ENCODE assay signal across 21 mouse cellular contexts in the genomic region with DNA sequence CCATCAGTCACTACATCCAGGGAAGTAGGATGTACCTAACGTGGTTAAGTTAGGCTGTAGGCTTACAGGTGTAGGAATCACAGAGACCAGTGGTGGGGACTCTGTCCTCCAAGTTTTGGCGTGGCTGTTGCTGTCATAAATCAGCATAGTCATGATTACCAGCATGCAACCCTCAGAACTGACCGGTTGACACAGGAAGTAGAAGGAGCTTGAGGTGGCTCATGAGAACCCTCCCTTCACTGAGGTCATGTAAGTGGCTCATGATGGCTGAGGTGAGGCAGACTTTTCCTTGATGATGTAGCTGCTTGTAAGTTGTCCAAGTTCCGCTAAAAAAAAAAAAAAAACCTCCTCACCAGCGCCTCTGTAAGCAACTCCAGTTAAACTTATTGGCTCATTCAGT. TPM values are rescaled to one million over a fixed set of nuclear protein-coding genes. Genes with fewer than 3 reads are reported as not detected.
DNase-seq lines count a peak whose midpoint lies in the region; ATAC-seq and TF ChIP-seq lines count a peak whose summit lies in the region.
"Had no signal": no experiment of that assay in that cellular context is flagged by ENCODE, and none has a peak within 500 bp of the region (broad histone marks: within the 10 kb centered on the region; RNA-seq: fewer than 3 reads in every experiment).

No protein-coding gene starts in this region.

- peak; percentile 43 for ATAC-seq in megakaryocyte, adult 5-6 weeks (ENCODE audit: poor library complexity, severe bottlenecking)
- ATAC-seq in megakaryocyte progenitor cell, adult 5-6 weeks (replicated peaks; ENCODE audit: poor library complexity) = no peak
- ATAC-seq: forebrain, embryonic 13.5 days; intestine, embryonic 15.5 days had no signal

- TF ChIP-seq CTCF in gastrocnemius, adult 2 months (IDR thresholded peaks at IDR 0.05) = no peak

- intact Hi-C loops in gastrocnemius, adult 2 months (cut with DNase I) = no loop called here

- no peak for DNase-seq in gastrocnemius, adult 2 months
- DNase-seq in gastrocnemius, postnatal 25 days = no peak
- DNase-seq in urinary bladder, adult 2 months (ENCODE audit: low spot score) = peak; percentile 14
- no peak for DNase-seq in urinary bladder, postnatal 10 days (ENCODE audit: low spot score)
- no peak for DNase-seq in embryo, embryonic 11 days
- DNase-seq: adrenal gland, postnatal 36 days; cerebellum, adult 2 months; cerebellum, postnatal 36 days; gastrocnemius, postnatal 10 days; kidney, postnatal 4 days; right cerebral cortex, postnatal 14 days had no signal

- no peak overlapping the region for H3K4me3 ChIP-seq in gastrocnemius, adult 2 months
- H3K4me3 ChIP-seq: embryonic facial prominence, embryonic 10.5 days; forebrain, embryonic 13.5 days; heart, embryonic 15.5 days; intestine, embryonic 15.5 days; midbrain, embryonic 12.5 days; stomach, embryonic 15.5 days had no signal

- 0 out of 2 replicates have a peak overlapping the region, but pooled peaks have one; percentile 0 for H3K27ac ChIP-seq in gastrocnemius, adult 2 months
- H3K27ac ChIP-seq: forebrain, embryonic 13.5 days; heart, embryonic 15.5 days; intestine, embryonic 15.5 days; liver, embryonic 14.5 days; macrophage; midbrain, embryonic 12.5 days; stomach, embryonic 15.5 days had no signal

RNA-seq across cellular contexts. Expression of gene Ppp2r5a, which starts 14.0 kb away (rescaled TPM):
- 10 to 100 TPM; 65.0 to 80.1 TPM for total RNA-seq in gastrocnemius, adult 2 months (2021)
- total RNA-seq in gastrocnemius, postnatal 25 days (2021) = 10 to 100 TPM; 72.6 to 78.7 TPM
- polyA plus RNA-seq in urinary bladder, adult 2 months (2012; rRNA removed) = 71.1 and 76.4 TPM in 2 replicates
- 333 and 372 TPM in 2 replicates for total RNA-seq in megakaryocyte, adult 5-6 weeks (2015)
- 428 and 451 TPM in 2 replicates for total RNA-seq in megakaryocyte, adult 5-6 weeks (2017)
- total RNA-seq in megakaryocyte progenitor cell, adult 5-6 weeks (2015) = 124 and 129 TPM in 2 replicates
- 125 and 139 TPM in 2 replicates for total RNA-seq in megakaryocyte progenitor cell, adult 5-6 weeks (2017)
